Mouse (Mus musculus) cerebral cortex, adult 2 months (tissue): ENCODE data around the gene Ccp110.

ENCODE experiments used
- WGBS: fragments of 180-500 bp; shearing (Covaris S2); methylation state at CpG from one replicate; pipeline ENCODE4 v1.1.7; 2018; 5-methylcytosine and 5-hydroxymethylcytosine counted together

The Ccp110 gene

DNA sequence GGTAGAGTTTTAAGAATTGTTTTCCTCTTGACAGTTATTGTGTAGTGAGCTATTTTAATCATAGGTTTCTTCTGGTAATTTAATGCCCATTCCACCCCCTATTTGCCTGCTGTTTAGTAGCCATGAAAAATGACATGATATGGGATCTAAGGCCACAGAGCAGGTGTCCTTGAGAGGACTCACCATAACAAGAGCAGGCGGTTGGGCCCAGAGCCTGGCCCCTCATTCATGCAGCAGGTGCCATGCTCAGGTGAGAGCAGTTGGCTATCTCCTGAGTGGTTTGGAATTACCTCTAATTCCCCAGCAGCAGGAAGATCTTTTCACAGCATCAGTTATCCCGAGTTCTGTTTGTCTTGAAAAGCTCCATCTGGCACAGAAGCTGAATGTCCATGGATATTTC, 13.1 kb downstream of the Ccp110 start:
- 85% methylated on average over 2 of the region's 2 CpGs for WGBS

DNA sequence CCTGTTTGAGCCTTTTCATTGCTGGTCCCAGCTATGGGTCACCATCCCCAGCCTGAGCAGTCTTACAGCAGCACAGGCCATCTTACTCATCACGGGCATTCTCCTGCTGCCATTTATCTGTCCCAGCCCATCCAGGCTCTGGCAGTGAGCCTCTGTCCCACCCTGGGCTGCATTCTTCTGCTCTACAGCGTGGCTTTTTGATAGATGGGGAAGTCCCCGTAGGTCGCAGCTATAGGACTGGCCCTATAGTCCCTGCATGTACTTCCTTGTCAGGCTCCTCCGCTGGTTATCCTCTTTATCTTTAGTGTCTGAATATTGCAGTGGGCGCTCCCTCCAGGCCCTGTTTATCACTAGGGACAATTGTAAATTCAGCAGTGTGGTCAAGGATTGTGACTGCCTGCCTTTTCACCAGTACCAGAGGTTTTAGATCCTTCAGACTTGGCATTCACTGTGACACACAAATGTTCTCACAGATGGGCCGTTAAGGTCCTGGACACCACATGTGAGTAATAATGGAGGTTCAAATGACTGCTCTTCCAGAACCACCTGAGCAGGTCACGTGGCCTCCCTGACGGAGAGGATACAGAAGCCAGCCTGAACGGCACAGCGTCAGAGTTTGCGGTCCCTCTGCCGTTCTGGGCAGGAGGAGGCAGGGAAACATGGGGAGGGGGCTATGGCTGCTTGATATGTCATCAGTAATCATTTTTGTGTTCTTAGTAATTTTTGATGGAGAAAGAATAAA, 16.7 kb downstream of the Ccp110 start:
- WGBS, result 91% methylated on average over 13 of the region's 13 CpGs

DNA sequence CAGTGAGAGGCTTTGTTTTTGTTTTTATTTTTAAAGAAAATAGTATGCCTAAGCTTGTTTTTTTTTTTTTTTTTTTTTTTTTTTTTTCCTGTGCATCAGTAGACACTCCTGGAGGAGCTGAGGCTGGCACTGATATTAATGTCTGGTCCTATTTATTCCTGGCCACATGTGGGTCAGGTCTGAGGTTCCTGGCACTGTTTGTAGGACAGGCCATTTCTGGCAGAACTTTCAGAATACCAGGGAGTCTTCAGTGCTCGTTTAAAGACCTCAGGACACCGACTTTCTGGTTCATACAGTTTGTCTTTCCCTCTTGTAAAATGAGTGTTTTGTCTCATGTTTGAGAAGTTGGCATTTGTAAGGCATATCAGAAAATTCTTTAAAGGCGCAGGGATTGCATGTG, 19.4 kb downstream of the Ccp110 start:
- WGBS, result 90% methylated on average over 3 of the region's 3 CpGs

DNA sequence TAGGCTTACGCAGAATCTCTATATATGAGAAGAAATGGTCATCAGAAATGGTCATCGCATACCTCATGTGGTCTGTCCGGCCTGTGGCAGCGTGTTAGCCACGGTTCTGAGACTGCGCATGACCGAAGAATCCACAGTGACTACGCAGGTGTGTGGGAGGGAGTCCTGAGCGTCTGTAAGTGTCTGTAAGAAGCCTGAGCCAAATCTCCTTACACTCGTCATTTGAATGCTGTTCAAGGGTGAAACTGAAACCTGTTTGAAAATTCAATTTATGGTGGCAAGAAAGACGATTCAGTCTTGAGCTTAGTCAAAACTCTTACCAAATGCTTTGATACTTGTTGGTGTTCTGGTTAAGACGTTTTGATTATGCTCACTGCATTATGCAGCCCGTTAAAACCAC, 20.9 kb downstream of the Ccp110 start:
- WGBS, result 73% methylated on average over 13 of the region's 13 CpGs

DNA sequence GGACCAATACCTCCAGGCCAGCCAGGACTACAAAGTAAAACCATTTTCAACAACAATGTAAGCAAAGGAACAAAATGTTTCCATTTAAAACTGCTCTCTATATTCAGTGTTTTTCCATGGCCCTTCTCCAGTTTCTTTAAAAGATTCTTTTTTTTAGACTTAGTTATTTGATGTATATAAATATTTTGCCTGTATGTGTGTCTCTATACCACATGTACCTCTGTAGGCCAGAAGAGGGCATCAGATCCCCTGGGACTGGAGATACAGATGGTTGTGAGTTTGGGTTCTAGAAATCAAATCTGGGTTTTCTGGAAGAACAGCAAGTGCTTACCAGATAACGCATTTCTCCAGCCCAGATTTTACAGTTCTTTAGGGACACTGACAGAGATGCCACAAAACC, 26.4 kb downstream of the Ccp110 start:
- WGBS, result 59% methylated on average over 1 of the region's 1 CpGs

DNA sequence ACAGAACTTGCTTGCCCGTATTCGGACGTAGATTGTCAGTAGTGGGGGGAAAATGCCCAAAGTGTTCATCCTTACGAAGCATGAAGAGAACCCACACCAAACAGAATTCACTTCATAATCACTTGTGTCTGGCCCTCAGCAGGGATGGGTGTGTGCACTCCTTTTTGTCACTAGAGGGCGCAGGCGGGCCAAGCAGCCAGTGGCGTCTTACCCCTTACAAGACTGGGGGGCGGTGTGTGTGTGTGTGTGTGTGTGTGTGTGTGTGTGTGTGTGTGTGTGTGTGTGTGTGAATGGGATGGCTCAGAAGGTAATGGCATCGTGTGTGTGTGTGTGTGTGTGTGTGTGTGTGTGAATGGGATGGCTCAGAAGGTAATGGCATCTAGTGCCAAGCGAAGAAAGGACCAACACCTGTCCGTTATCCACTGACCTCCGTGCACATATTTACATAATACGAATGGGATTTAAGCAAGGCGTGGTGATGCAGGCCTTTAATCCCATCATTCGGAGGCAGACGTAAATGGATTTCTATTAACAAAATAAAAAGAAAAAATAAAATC, 27.7 kb downstream of the Ccp110 start, which contains the start of gene Vps35l:
Gene Vps35l (plus strand): TSS at position 252 of the 557 bp plus-strand sequence.
- under 1% methylated on average over 16 of the region's 16 CpGs for WGBS

DNA sequence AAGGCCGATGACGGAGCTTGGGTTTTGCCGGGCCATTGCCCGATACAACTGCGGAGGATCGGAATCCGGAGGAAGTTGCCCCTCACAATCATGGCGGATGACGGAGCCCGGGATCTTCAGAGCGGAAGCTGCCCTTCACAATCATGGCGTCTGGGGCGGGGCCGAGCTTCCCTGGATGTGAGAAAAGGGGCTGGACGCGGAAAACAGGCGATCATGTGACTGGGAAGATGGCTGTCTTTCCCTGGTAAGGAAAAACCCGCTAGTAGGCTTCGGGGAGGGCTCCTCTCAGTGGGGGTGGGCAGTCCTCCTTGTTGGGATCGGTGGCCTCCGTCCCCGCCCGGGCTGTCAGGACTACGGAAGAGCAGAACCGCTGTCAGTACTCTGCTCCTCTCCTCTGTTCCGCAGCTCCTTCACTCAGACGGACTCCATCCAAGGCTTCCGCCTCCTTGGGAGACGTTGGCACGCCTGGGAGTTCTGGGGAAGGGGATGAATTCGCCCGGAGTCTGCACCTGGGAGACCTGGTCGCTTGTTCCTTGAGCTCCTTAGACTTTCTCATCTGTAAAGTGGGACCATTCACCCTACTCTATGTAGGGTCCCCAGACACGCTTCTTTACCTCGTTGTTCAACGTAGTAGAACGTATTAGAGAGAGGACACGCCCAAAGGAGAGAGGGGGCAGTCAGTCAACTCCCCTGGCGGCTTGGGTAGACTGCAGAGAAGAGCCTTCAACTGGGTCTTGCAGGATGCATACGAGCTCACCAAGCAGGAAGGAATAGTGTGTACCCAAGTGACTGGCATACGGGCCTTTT, 28.4 kb downstream of the Ccp110 start:
- WGBS, result 3% methylated on average over 41 of the region's 41 CpGs

DNA sequence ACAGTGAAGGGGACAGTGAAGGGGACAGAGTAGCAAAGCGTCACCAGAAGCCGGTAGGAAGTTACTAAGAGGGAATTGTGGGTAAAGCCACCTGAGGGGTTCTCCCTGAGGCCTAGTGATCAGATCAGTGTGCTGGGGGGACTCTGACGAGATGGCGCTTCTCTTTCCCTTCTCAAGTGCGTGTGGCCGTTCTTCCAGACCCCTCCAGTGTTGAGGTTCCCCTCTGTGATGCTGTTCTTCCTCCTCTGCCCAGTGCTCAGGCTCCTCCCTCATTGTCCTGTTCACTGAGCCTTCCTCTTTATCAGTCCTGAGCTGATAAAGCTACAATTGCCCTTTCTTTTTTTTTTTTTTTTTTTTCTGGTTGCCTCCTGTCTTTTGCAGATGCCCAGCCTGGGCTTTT, 29.9 kb downstream of the Ccp110 start:
- 81% methylated on average over 6 of the region's 6 CpGs for WGBS

DNA sequence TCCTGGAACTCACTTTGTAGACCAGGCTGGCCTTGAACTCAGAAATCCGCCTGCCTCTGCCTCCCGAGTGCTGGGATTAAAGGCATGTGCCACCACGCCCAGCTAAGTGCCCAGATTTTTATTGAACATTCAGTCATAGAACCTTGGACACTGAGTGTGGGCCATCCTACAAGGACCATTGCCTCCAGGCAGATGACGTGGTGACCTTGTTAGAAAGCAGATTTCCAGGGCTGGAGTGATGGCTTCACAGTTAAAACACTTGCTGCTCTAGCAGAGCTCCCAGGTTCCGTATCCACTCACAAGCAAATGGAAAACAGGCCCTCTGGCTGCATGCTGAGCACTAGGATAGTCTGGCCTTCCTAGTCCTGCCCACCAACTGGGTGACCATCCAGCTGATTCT, 32.4 kb downstream of the Ccp110 start:
- 93% methylated on average over 5 of the region's 5 CpGs for WGBS

DNA sequence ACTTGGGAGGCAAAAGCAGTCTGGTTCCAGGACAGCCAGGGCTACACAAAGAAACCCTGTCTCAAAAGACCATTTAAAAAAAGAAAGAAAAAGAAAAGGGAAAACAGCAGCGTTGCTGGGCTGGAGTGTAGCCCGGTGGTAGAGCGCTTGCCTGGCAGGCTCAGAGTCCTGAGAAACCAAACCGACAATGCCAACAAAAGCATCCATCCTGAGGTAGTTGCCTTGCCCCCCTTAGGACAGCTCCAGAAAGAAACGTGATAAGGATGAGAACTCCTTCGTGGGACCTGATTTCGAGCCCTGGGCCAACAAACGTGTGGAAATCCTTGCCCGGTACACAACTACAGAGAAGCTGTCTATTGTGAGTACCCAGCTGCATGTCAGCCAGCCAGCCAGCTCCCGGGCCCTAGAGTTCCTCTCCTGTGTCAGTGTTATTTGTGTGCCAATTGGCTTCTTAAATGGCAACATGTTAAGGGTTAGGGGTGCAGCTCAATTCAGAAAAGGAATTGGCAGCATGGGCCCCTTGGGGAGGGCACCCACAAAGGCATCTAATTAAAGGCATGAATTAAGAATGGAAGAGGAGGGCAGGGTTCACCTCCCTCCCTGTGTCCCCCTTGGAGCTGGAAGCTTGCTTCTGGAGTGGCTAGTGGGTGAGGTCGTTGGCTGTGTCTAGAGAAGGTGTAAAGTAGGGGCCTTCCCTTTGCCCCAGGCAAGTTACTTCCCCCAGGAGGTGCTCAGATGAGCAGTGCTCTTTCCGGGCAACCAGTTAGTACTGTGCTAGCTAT, 35.7 kb downstream of the Ccp110 start:
- 54% methylated on average over 12 of the region's 12 CpGs for WGBS

DNA sequence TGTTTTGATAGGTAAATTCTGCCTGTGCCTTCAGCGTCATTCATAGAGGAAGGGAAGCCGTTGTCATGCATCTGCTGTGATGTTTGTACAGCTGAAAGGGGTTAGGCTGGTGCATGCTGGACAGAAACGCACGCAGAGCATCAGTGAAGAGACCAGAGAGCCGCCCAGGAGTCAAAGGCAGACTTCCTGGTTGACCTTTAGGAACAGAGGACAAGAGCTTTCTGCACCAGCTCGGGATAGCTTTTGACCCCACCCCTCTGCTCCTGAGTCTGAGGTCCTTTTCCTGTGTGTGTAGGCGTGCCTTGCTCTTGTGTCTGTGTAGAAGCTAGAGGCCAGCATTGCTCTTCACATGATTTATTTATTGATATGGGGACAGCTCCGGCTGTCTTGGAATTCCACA, 37.4 kb downstream of the Ccp110 start:
- WGBS, result 82% methylated on average over 8 of the region's 8 CpGs

DNA sequence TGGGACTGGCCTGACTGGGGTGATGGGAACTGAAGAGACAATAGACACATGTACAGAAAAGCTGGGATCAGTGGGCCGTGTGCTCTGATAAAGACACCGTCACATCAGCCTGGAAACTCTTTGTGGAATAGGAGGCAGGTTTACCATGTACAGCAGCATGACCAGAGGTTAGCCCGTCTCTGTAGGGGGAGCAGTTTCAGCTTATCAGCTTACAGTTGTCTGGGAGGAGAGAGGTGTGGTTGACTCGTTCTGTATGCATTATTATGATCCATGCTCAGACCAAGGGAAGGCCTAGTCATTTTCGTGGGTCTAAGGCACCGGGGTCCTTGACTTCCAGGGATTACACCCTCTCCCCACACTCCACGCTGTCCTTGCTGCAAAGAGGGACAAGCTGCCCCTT, 39.3 kb downstream of the Ccp110 start:
- WGBS, result 91% methylated on average over 7 of the region's 7 CpGs

DNA sequence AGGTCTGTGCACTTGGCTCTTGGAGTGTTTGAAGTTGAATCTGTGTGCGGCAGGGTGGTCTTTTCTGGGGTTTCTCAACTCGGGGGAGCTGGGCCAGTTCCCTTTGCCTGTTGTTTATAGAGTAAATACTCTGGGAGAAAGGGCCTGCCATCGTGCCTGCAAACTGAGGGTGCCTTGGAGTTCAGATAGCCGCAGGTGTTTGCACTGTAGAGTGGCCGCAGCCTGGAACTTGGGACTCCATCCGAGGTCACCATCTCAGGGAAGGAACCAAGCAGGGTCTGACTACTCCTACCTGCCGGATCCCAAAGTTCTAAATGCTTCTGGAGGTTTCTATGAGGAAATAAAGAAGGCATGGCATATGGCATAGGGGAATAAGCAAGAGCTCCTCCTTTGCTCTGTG, 43.4 kb downstream of the Ccp110 start:
- WGBS, result 87% methylated on average over 7 of the region's 7 CpGs

DNA sequence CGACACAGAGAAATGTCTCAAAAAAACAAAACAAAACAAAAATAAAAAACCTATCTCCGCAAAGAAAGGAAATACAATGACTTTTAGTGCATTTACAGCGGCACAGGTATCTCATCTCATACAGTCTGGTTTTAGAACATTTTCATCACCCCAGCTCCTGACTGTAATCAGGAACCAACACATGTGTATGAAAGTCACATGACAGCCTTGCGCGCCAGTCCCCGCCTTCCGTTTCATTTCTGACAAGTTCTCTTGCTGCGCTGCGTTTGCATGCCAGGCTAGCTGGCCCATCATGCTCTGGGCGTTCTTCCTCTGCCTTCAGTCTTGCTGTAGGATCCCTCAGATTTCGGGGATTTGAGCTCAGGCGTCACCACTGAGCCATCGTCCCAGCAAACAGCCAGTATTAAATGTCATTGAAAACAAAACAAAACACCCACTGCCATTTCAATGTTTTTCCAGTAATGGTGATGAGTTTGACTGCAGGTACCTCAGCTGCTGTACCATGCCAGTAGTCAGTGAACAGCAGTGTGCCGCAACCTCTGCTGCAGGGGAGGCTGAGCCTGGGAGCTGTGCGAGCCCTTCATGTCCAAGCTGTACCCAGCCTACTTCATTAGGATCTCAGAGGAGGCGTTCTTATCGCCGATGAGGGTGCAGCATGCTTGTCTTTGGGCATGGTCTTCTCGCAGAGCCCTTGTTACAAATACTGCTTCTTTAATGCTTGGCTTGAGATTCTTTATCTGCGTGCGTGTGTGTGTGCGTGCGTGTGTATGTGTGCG, 44.3 kb downstream of the Ccp110 start:
- 95% methylated on average over 24 of the region's 24 CpGs for WGBS

DNA sequence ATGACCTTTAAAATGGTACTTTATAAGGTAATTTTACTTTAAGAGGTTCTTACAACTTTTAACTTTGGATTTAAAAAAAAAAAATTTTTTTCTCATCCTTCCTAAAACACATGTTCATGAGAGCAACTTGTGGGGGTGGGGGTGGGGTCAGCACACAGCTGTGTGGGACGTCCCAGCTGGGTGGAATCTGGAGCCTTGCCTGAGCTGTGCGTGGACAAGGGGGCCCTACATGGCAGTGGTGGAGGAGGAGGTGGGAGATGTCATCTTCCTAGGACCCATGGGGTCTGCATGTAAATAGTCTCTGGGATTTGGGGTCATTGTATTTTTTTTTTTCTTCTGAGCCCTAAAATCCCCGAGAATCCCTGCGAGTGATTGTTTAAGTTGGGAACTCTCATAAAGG, 46.0 kb downstream of the Ccp110 start:
- WGBS, result 64% methylated on average over 4 of the region's 4 CpGs

DNA sequence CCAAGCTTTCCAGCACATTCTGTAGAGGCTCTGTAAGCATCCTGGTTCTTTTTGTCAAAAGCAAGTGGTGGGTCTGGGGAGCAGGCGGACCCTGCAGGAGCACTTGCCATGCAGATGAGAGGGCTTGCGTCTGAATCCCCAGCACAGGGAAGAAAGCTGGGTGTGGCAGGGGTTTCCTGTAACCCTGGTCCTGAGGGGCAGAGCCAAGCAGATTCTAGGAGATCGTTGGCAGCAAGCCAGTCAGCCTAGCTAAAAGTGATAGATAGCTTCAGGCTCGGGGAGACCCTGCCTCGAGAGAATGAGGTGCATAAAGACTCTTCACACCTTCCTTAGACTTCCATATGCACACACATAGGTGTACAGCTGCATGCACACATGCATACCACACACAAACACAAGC, 47.0 kb downstream of the Ccp110 start:
- WGBS, result 59% methylated on average over 5 of the region's 5 CpGs

DNA sequence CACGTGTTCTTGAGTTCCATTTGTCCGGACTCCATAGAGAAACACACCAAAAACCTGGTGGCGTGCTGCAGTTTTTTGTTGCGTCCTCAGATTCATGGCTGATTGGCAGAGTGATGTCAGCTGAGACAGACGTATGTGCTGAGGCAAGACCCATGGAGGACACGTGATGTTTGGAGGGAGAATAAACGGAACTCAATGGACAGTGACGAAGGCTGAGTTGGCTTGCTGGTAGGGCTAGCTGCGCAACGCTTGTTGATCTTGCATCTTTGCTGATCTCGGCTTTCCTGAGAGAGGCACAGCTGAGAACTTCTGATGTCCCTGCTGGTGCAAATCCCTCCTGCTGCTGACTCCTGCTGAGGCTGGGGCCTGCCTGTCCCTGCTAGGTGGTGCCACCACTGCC, 51.6 kb downstream of the Ccp110 start:
- 92% methylated on average over 11 of the region's 11 CpGs for WGBS

DNA sequence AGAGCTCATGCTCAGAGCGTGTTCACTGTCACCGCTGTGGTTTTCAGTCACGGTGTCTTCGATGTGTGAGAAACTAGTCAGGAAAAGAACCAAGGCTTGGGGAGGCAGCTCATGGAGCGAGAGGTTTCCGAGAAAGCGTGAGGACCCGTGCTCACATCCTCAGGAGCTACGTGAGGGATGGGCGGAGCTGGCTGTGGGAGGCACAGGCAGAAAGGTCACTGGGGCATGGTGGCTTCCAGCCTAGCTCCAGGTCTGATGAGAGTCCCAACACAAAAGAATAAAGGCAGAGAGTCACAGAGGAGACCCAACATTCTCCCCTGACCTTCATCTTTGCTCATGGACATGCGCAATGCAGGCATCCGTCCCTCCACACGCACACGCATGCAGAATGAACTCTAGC, 52.4 kb downstream of the Ccp110 start:
- 75% methylated on average over 14 of the region's 14 CpGs for WGBS

DNA sequence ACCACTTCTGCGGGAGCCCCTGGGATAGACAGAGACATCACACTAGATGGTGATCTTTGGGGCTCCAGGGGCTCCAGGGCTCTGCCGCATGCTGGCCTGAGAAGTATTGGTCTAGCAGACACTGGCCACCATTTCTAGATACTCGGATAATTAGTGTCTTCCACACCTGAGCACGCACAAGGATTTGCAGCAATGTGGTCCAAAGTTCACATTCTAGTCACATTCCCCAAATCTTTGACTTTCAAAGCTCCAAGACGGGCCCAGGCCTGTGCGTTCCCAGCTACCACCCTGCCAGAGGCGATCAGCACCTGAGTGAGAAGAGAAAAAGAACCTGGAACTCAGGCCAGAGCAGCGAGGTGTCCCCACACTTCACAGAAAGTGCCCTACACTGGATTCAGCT, 53.3 kb downstream of the Ccp110 start:
- WGBS, result 67% methylated on average over 8 of the region's 8 CpGs

DNA sequence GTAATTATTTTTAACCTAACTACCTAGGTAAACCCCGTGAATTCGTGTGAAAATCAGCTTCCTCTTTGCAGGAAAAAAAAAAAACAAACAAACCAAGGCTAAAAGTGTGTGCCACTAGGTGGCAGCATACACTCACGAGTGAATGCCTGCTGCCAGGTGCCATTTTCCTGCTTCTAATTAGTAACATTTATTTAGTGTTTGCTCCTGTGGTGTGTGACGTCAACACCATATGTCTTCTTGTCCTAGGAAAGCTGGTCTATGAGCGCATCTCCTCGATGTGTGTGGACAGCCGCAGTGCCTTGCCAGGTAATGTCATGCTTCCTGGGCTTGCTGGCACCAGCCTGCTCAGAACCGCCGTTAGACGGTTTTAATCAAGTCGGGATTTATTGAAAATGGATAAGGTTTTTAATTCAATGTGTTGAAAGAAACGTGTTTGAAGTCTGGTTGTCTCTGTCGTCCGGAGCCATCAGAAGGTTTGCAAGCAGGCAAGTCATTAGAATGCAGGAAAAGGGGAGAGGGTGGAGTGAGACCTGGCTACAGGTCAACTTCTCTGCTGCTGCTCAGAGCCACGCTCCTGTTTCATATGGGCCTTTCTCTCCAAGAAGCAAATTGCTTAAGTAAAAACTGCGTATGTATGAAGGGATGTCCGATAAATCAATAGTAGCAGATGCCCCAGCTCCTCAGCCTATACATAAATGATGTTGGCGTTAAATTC, 53.9 kb downstream of the Ccp110 start:
- WGBS, result 35% methylated on average over 18 of the region's 18 CpGs

DNA sequence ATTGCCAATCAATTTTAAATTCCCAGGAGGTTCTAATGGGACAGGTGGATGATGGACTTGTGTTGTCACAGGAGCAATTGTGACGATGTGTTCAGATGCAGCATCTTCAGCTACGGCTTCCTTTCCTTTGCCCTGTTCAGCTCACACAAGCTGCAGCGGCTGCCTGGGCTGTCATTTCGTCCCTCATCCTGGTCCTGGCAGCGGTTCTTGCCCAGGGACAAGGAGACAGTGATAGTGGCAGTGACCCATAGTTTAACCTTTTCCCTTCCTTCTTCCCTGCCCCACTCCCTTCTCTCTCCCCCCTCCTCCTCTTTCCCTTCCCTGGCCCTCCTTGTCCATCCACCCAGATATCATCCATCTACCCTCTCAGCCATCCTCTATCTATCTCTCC, 54.5 kb downstream of the Ccp110 start:
- WGBS, result 89% methylated on average over 5 of the region's 5 CpGs
